Mouse (Mus musculus): ENCODE measurements around the gene Kif5c.
A peak's percentile ranks its signal among the peaks of the same experiment; 100 is the strongest.

The Kif5c gene

DNA sequence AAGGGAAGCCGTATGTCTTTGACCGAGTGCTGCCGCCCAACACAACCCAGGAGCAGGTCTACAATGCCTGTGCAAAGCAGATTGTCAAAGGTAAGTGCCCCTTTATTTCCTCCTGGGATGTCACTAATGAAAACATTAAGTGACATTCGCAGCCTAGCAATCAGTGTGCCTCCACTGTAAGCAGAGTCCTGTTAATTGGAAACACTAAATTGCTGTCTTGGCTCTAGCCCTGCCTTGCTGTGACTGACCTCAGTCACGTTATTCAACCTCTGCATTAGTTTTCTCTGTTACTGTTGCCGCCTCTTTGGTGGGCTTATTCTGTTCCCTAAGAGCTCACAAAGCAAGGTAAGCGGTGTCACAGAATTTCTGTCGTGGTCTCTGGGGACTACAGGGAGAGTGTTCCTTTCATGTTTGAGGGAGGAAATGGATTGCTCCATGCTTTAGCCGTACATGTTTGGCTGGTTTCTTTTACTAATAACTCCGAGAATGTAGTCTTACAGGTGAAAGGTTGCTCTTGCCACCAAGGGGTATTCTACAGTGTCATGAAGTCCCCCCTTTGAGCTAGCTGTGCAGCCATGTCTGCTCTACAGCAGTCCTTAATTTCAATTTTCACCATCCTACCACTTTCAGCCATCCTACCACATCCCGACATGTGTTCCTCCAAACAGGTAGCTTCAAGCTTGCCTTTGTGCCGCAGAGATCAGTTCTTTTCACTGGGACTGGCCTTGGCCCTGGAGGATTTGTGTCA lies 52.8 kb downstream of the Kif5c start:
- DNase-seq (ENCODE audit: low read depth, low spot score), result no peak

DNA sequence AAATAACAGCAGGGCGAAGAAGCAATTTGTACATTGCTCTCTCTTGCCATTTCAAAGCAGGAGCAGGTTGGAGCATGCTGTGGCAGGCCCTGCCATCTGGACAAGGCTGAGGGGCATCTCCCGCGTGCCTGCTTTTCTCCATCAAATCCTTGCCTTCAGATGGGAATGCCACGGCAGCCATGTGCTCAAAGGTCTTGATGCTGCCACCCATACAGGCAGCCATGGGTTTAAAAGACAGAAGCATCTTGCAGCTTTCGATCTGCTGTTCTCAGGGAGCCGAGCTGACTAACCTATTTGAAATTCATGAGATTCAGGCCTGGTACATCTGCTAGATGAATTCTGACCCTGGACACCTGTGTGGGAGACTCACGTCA lies 53.4 kb downstream of the Kif5c start:
- DNase-seq (ENCODE audit: low read depth, low spot score), result no peak

DNA sequence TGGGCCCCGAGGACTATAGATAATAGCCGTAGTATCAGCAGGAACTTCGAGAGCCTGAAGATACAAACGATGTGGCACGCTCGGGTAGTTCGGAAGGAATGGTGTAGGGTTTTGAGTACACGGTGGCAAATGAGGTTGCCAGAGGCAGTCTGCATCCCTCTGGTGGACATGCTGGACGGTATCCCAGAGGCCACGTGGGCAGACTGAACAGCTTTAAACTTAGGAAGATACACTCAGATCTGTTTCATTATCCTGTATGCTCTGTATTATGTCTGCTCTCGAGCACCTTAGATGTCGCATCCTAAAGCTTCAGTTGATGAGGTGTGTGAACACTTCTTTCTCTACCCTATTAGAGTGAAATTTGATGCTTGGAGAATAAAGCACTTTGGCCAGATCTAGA lies 56.9 kb downstream of the Kif5c start:
- DNase-seq (ENCODE audit: low read depth, low spot score), result no peak

DNA sequence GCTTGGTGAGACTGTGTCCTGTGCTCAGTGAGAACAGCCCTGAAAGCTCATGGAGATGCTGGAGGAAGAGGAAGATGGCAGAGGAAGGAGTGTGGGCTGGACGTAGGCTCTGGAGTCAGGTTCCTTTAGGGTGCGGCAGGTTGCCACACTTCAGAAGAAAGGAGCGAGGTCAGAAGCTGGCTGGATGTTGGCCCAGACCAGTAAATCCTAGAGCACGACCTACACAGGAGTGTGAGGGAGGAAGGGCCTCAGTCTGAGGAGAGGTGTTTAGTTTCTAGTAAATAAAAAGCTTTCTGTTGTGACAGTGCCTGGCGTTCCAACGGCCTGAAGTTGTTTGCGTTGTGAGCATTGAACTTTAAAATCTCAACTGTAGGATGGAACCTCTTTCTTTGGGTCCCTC lies 59.3 kb downstream of the Kif5c start:
- no peak for DNase-seq (ENCODE audit: low read depth, low spot score)

DNA sequence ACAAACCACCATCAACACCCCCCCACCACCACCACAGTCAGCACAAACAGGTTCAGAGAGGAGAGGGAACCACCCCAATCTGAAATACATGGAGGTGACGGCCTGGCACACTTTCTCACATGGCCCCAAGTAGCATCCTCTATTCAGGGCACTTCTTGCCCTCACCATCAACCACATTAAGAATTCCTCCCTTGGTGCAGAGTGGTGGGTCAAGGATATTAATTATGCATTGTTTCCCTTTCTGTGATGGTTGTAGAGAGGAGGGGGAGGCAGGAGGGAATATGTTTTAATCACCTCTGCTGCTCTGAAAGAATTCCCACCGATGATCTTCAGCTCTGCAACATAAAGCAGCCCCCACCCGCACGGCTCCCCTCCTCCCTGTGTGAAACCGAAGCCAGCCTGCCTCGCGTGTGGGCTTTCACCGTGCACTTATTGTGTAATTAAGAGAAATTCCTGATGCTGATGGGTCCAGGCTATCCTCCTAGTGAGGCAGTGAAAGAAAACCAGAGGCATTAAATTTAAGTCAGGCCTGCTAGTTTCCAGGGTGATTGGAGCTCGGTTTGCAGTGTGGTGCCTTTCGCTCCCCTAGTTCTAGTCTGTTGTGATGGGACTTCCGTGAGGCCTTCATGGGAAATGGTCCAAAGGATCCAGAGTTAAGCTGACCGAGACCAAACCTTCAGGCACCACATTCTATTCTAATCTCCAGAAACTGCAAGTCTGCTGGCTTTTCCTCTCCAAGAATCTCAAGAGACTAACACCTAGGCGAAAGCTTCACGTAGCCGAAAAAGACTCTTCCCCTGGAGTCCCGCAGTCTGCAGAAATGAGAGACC lies 60.3 kb downstream of the Kif5c start:
- DNase-seq (ENCODE audit: low read depth, low spot score), result no peak

DNA sequence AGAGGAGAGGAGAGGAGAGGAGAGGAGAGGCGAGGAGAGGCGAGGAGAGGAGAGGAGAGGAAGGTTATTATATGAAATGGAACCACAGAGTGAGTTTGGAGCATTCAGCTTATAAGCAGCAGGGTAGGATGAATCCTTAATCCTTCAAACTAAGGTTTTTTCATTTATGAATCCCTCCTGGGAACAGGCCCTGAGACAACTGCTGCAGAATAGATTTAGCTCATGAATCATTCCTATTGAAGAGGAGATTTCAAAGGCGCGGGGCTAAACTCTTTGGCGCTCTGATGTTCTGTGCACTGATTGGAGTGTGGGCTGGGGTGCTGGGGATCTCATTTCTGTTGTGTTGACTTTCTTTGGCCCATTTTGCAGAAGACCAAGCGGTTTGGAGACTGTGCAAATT lies 63.7 kb downstream of the Kif5c start:
- DNase-seq (ENCODE audit: low read depth, low spot score), result no peak

DNA sequence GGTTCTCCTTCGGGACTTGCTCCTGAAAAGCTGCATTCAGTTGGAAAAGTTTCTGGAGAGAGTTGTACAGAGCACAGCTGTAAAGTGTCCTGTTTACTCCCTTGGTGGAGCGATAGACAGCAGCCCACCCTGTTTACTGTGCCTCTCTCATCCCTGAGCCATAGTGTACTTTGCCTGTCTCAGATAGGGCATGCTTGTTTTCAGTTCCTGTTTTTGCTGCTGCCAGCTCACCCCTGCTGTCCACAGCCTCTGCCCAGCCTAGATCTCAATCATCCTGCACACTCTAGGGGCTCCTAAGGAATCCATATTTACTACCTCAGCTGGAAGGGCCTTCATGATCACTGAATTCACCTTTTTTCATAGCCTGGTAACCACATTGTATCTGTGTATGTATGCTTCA lies 65.7 kb downstream of the Kif5c start:
- DNase-seq (ENCODE audit: low read depth, low spot score), result no peak

DNA sequence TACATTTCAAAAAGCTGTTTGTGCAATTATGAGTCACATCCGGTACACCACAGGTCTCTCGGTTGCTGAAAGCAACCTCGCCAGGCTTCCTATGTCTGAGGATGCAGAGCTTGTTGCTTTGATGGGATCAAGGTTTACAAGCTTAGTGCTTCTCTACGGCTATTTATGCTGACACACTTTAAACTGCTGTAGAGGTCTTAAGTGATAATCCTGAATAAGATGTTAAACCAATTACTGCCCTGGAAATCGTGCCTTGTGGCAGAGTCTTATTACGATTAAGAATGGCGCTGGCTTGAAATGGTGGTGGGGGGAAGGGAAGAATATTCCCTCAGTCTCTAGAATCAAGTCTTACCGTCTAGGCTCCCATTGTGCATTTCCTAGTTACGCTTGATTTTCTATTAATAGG lies 71.3 kb downstream of the Kif5c start:
- peak; percentile 68 for DNase-seq (ENCODE audit: low read depth, low spot score)

DNA sequence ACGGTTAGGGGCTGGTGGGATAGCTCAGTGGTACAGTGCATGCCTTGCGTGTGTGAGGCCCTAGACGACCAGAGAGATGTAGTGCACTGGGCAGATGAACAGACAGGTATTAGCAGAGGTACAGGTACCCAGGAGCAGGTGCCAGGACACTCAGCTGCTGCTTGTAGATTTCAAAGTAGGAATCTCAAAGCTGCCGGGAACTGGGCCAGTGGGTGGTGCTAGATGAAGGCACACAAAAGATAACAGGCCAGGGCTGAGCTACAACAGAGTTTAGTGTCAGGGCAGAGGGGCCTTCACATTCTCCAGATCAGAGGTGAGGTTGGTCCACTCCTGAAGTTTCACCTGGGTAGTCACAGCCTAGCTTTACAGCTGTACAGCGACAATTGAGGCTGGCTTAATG lies 72.3 kb downstream of the Kif5c start:
- DNase-seq (ENCODE audit: low read depth, low spot score), result no peak

DNA sequence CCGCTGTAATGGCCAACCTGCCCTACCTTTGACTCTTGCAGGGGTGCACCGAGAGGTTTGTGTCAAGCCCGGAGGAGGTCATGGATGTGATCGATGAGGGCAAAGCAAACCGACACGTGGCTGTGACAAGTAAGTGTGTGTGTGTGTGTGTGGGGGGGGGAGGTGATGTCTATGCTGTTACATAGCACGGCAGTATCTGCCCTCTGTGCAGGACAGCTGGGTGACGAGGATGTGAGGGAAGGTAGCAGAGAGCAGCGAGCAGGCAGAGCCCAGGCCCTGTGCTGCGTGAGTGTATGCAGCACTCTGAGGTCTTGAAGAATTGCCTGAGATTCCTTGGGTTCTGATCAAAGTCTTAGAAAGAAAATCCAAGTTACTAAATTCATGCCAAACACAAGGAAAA lies 75.6 kb downstream of the Kif5c start:
- no peak for DNase-seq (ENCODE audit: low read depth, low spot score)

DNA sequence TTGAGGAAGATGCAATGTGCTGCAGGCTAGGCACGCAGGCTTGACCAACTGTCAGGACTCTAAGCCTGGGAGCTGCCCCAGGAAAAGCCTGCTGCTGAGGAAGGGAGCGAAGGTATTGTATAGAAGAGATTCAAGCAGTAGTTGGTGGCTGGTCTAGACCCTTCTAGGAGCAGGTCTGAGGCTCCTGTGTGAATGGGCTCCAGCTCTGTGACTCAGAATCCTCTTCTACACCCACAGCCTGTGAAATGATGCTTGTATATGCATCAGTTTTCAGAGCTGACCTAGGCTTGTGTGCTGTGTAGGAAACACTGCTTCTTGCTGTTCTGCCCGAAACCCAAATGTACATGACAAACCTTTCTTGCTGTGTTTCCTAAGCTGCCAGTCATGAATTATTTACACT lies 76.4 kb downstream of the Kif5c start:
- no peak for DNase-seq (ENCODE audit: low read depth, low spot score)

DNA sequence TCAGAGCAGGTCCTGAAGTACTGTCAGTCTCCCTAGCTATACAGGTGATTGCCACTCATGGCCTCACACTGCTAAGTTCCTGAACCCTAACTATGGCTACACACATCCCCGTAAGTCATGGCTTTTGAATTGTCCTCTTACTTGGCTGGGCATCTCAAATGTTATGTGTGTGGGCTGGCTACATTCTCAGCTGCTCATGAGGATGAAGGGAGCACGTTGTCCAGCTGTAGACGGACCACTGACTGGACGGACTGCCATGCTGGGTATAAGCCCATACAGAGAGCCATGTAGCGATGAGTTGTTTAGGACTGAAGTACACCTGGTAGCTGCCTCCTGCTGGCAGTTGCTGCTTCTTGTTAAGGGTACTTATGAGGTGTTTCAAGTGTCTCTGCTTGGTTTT lies 79.8 kb downstream of the Kif5c start:
- no peak for DNase-seq (ENCODE audit: low read depth, low spot score)

DNA sequence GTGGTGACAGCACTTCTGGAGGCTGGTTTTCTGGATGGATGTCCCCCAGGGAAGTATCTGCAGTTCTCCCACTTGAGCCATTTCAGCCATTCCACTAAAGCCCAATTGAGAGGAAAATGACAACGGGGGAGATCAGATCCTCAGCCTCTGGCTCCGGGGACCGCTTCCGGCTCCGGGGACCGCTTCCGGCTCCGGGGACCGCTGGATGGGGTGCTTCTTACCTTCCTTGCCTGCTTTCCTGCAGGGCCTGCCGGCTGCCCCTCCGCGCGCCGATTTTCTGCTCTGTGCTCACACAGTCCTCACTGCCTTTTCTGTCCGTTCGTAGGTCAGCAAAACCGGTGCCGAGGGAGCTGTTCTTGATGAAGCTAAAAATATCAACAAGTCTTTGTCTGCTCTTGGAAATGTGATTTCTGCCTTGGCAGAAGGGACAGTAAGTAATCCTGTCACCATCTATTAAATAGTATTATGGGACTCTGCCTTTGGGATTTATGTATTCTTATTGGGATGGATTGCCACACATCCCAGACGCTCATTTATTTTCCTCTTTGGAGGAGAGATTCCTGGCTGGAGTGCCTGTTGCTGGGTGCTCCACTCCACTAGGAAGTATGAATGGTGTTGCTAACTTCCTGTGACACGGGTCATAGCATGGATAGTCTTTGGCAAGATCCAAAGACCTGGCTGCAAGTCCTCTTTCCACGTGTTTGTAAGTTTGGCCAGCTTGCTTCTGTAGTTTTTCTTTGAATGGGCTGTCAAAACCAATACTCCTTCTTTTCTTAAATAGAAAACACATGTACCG lies 81.3 kb downstream of the Kif5c start:
- no peak for DNase-seq (ENCODE audit: low read depth, low spot score)

DNA sequence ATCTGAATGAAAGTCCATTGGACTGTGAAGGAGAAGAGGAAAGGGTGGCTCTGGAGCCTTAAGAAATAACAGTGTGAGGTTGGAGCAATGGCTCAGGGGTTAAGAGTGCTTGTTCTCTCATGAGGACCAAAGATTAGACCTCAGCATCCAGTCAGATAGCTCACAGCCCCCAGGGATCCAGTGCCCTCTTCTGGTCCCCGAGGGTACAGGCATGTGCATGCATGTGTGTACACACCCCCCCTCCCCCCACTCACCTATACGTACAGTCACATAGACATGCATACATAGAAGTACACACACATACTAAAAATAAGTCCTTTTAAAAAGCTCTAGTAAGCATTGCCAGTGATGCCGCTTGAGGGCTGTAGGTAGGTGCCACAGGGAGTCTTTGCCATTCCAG lies 91.1 kb downstream of the Kif5c start:
- no peak for DNase-seq (ENCODE audit: low read depth, low spot score)

DNA sequence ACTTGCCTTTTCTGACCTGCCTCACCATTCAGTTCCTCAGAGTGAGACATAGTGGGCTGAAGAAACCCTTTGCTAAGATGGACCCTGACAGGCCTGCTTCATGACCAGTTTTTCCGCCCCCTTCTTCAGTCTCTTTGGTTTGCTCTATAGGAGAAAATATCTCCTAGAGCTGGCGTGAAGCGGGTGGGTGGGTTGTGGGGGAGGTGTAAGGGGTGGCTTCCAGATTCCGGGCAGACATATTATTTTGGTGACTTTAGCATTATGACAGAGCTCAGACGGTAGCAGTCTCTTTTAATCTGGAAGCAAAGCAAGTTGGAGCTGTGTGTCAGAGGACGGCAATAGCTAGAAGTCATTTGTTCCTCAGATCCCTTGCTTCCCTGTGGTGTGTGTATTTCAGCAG lies 92.6 kb downstream of the Kif5c start:
- DNase-seq (ENCODE audit: low read depth, low spot score), result no peak

DNA sequence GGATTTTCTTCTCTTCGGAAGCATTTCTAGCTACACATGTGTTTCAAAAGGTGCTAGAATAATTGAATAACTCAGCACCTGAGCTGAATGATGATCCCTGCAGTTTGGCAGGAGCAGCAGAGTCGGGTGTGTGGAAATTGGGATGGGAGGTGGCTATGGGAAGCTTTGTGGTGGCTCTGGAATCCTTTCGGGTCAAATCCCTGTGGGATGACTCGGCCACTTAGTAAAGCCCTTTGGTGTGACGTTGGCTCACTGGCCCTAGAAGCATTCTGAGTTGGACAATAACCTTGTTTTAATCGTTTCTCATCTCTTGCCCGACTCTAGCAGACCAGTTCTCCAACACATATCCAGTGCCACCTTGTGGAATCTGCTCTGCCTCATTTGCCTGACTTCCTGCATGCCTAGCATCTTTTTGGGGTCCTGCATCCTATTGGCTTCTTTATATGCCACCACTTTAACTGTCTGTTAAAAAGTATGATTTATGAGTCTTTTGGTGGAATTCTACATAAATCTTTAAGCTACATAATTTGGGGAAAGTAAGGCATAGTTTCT lies 93.3 kb downstream of the Kif5c start:
- no peak for DNase-seq (ENCODE audit: low read depth, low spot score)

DNA sequence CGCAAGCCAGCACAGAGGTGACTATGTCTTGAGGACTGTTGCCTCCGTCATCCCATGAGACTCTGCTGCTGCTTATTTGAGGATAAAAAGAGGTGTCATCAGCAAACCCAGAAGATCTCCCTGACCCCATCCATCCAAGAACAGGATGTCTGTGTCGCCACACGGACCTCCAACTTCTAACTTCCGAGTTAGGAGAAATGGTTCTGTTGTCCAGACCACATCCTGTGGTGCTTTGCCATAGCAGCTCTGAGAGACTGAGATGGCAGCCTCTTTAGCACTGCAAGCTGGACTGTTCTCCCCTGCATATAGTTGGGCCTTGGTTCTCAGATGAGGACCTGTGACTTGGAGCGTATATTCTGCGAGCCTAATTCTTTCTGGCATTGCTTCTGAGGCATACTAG lies 97.4 kb downstream of the Kif5c start:
- DNase-seq (ENCODE audit: low read depth, low spot score), result no peak

DNA sequence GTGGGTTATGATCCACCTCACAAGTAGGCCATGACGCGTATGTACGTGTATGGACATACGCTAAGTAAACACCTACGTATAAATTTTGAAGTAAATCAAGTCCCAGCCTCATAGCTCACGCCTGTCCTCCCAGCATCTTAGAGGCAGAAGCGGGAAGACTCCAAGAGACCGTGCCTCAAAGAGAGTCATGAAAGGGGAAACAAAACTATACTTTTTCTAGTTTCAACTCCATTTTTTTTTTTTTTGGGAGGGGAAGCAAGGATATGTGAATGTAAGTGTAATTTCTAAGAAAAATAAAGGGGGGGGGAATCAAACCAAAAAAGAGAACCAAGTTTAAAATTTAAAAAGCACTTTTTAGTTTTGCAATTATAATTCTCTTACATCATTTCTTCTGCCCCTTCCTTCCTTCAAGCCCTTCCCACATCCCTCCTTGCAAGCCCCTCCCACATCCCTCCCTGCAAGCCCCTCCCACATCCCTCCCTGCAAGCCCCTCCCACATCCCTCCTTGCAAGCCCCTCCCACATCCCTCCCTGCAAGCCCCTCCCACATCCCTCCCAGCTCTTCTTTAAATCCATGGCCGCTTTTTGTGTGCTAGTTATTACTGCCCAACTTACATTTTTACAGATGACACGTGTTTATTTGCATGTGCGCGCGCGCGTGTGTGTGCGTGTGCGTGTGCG lies 98.5 kb downstream of the Kif5c start:
- DNase-seq (ENCODE audit: low read depth, low spot score), result no peak

DNA sequence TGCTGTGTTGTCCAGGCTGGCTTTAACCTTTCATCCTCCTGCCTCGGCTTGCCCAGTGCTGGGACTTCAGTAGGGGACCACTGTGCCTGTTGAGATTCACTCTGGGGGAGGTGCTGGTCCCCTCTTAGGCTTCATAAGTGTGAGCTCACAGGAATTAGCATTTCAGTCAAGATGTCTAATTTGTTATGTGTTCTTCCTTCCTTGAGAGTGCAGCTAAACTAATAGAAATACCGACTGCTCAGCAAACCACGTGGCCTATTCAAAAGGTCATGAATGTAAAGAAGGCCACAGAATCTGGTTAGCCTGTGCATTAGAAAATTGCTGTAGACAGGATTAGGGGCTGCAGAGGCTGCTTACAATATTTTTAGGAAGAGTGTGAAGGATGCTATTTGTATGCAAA lies 99.4 kb downstream of the Kif5c start:
- DNase-seq (ENCODE audit: low read depth, low spot score), result no peak

DNA sequence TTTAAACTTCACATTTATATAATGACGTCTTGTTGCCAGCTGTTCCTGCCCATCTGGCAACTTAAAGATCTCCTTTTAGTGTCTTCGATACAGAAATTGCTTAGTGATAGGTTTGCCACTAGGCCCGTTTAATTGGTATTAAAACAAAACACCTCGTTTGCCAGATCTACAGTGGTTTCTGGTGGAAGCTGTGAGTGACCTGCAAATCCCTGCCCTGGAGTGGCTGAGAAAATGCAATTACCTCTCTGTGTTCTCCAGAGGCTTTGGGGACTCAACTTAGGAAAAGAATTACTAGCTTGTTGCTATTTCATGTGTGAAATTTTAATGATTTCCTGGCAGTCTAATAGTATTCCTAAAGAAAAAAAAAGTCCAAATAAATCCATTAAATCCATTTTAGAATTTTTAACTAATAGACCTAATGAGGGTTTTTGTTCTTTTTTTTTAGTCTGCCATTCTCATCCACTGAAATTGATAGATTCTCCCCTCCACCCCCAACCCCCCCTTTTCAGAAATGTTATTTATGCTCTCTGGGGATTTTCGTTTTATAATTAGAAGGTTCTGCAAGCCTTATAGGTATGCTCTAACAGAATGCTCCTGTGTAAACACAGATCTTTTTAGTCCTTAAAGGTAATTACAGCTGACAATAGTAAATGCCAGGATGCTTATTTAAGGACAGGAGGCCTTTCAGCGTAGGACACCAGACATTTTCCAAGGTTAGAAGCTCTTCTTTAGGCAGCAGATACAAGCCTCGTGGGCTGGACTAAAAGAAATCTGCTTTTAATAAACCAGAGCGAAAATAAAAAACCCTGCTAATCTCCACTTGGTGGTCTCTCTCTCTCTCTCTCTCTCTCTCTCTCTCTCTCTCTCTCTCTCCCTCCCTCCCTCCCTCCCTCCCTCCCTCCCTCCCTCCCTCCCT lies 100.1 kb downstream of the Kif5c start:
- DNase-seq (ENCODE audit: low read depth, low spot score), result no peak

DNA sequence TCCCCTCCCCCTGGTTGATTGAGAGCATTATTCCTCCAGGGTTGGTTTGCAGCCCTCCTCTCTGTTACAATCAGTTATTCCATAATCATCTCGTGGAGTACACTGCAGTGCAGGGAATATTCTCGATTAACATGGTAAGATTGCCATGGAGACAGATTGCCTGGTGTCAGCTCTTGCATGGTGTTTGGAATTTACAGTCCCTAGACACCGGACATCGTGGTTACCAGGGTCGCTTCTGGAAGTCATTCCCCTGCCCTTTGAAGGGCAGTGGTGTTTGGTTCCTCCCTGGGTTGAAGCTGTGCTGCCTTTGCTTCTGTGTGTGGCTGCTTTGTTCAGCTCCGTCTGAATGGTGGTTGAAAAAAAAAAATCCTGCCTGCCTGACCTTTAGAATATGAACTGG lies 100.8 kb downstream of the Kif5c start:
- DNase-seq (ENCODE audit: low read depth, low spot score), result no peak
